Mouse (Mus musculus): ENCODE results near the gene Hopx. TPM values are rescaled to one million over a fixed set of nuclear protein-coding genes. Genes with fewer than 3 reads are reported as not detected.
A peak's percentile ranks its signal among the peaks of the same experiment; 100 is the strongest.

Gene Hopx
- total and polyA plus RNA-seq, 3 experiments = 26.8 to 43.4 TPM; not detected in 1

DNA sequence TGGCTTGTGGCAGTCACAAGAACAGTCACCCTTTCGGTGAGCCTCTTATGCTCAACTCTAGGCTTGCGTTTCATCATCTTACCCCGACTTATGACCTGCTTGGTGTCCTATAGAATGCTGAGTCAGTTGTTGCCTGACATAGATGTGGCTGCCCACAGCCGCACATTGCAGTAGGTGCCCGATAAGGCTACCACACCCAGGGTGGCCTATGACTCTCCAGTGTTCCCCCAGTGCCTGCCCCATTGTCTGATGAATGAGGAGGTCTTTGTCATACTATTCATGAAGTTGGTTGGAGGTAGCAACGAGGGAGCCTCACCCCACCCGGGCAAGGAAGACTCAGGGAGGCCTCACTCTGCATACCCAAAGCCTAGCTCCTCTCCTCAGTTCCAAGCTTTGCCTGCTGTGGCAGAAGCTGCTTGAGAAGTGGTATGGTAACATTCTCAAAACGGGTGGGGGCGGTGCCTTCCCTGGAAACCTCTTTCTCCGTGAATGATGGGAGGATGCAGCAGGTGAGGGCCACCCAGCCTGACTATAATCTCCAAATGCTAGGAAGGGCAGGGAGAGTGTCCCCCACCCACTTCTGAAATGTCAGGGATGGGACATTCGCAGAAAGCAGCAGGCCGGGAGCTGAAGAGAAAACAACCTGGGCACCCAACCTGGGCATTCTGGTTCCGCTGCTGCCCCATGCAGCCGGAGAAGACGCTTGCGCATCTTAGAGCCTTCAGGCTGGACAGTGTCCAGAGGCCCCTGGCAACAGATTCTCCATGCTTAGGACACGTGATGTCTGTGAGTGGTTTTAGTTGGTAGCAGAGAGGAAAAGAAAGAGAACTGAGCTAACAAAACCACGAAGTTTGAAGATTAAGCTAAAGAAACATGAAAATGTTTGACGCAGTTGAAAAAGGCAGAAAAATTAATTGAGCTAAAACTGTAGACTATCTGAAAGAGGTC lies 4.8 kb upstream of the Hopx start:
- Histone ChIP-seq H3K4me3 (ENCODE audit: control insufficient read depth in 1 of 2, insufficient read depth in 1 of 2, low read depth in 2 of 2, low read length in 2 of 2) (no peak overlapping the region), H3K9ac (ENCODE audit: control insufficient read depth, low read depth, low read length, poor library complexity, severe bottlenecking) (peak overlapping the region; percentile 29; the same call in 1 of the 2 replicates), H3K27me3 (ENCODE audit: control insufficient read depth in 1 of 2, insufficient read depth in 2 of 2, low read length in 2 of 2) (no peaks in the 10 kb centered on the region), H3K36me3 (ENCODE audit: control insufficient read depth in 1 of 2, insufficient read depth in 2 of 2, low read length in 2 of 2) (peaks cover 0 to 33% of the 10 kb centered on the region in 2 experiments; a peak in 2 of 4 replicates), H3K27ac (ENCODE audit: control insufficient read depth, low read depth, low read length) (peak overlapping the region; percentile 53), H3K79me2 (ENCODE audit: control insufficient read depth, insufficient read depth, low read length, poor library complexity) (no peaks in the 10 kb centered on the region), H3K9me3 (replicated peaks; ENCODE audit: insufficient read depth, low read length) (no peaks in the 10 kb centered on the region), H3K4me1 (ENCODE audit: control insufficient read depth in 1 of 2, insufficient read depth in 2 of 2, low read length in 2 of 2) (peaks cover 33 to 41% of the 10 kb centered on the region in 2 experiments)
- TF ChIP-seq GATA1 (IDR thresholded peaks at IDR 0.05; ENCODE audit: low read depth, low read length) (peak; percentile 72), TAL1 (IDR thresholded peaks at IDR 0.05; ENCODE audit: low read length) (peak; percentile 31; the same call in 1 of the 2 replicates), NRF1 (IDR thresholded peaks at IDR 0.05; ENCODE audit: insufficient read depth, low read depth, low read length, poor library complexity, severe bottlenecking) (0 out of 2 replicates have a peak, but pooled peaks have one; percentile 8), USF1 (IDR thresholded peaks at IDR 0.05; ENCODE audit: low read depth, low read length) (peak; percentile 58; the same call in 1 of the 2 replicates), CHD2 (IDR thresholded peaks at IDR 0.05; ENCODE audit: low read length) (0 out of 2 replicates have a peak, but pooled peaks have one; percentile 8), TCF12 (IDR thresholded peaks at IDR 0.05; ENCODE audit: low read depth, low read length) (peak; percentile 70; the same call in 1 of the 2 replicates), MAX (IDR thresholded peaks at IDR 0.05; ENCODE audit: low read length) (peak; percentile 44; the same call in 1 of the 2 replicates), EP300 (IDR thresholded peaks at IDR 0.05; ENCODE audit: low read depth in 1 of 2, low read length in 2 of 2) (peak; percentile 76 to 88), BHLHE40 (IDR thresholded peaks at IDR 0.05; ENCODE audit: borderline replicate concordance, low read depth, low read length) (peak; percentile 53), SIN3A (IDR thresholded peaks at IDR 0.05; ENCODE audit: low read length) (peak; percentile 50; the same call in 1 of the 2 replicates), GABPA (IDR thresholded peaks at IDR 0.05; ENCODE audit: low read depth, low read length) (peak; percentile 70; the same call in 1 of the 2 replicates), MAFK (IDR thresholded peaks at IDR 0.05; ENCODE audit: borderline replicate concordance, low read depth, low read length) (peak; percentile 95), POLR2A (IDR thresholded peaks at IDR 0.05; ENCODE audit: control insufficient read depth in 1 of 2, insufficient read depth in 1 of 2, low read depth in 1 of 2, low read length in 2 of 2, poor library complexity in 1 of 2) (no peak), ZKSCAN1 (IDR thresholded peaks at IDR 0.05; ENCODE audit: low read depth, low read length) (no peak), POLR2AphosphoS5 (IDR thresholded peaks at IDR 0.05; ENCODE audit: borderline replicate concordance, low read depth, low read length) (no peak), ETS1 (IDR thresholded peaks at IDR 0.05; ENCODE audit: low read depth, low read length) (peak; percentile 89), MXI1 (IDR thresholded peaks at IDR 0.05; ENCODE audit: low read depth, low read length) (no peak), ZNF384 (IDR thresholded peaks at IDR 0.05; ENCODE audit: low read depth, low read length) (no peak)
- DNase-seq (ENCODE audit: low read depth, low spot score) = peak; percentile 86
